Mouse (Mus musculus) T-helper 1 cell (primary cell): ENCODE measurements at regions not wholly inside any gene's neighbourhood (a gene's known extent, or its start where the extent isn't known, plus 50 kb on each side); places are given as distances from the start of the nearest gene placed in this dataset.

Experiments
- in situ Hi-C: fragments of 300-600 bp; cut with MboI, MseI; formaldehyde crosslinking; loops from one replicate; pipeline ENCODE4 v1.15.1; 2025; ENCODE audit warnings: high pct_unique_total_duplicates

- in situ Hi-C loops: no loop called here
Observed at GRCm38 (mm10) chr17:4654221-4654620, 339.9 kb upstream of the Arid1b start.

DNA sequence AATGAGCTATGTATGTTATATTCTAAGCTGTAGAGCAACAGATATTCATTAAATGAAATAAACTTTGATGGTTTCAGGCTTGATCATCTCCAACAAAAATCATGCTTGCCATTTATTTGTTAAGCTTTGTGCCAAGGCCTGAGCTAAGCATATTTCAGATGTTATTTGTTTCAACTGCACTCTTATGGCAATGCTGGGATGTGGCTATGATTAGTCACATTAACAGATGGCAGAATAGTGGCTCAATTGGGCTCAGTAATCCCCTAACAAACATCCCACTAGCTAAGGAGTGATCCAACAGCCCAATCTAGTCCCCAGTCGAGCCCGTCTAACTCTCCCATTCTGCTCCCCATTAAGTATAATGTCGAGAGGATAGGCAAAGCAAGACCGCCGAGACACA is 332.1 kb upstream of the Arid1b start:
- in situ Hi-C loops: no loop called here

DNA sequence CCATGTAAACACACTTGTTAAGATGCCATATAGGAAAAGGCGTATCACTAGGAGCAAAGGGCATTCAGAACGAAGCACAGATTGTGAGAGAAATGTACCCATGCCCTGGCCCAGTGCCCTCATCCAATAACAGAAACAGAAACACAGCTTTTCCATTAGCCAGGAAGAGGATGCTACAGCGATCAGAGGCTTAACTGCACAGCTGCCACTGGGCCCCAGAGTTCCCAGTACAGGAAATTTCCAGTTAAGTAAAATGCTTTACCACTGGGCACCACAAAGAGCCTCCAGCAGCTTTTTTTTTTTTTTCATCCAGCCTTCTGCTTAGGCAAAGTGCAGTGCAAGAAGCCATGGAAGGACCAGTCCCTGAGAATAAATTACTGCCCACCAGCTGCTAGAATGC is 325.6 kb upstream of the Arid1b start:
- in situ Hi-C loops: no loop called here

GRCm38 (mm10) chr17:4673271-4673670 is 320.9 kb upstream of the Arid1b start:
- in situ Hi-C loops: no loop called here

- in situ Hi-C loops: no loop called here
Observed at GRCm38 (mm10) chr17:4706421-4706820, 287.7 kb upstream of the Arid1b start.

DNA sequence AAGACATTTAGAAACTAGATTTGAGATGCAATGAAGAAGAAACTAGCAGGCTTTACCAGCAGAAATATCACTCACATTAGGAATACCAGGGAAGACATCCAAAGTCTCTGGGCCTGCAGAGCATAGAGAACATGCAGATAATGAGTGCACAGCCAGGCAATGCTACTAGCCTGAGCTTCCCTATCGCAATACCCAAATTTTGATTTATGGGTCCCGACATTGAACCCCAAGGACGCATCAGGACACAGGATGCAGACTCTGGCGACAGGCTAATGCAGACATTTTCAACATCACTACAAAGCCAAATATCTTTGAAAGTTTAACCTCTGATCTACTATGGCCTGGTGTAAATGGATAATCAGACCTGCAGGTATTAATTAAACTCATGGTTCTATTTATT is 273.1 kb upstream of the Arid1b start:
- in situ Hi-C loops: no loop called here

- in situ Hi-C loops: no loop called here
Observed at GRCm38 (mm10) chr17:4724031-4724430, 270.1 kb upstream of the Arid1b start.

DNA sequence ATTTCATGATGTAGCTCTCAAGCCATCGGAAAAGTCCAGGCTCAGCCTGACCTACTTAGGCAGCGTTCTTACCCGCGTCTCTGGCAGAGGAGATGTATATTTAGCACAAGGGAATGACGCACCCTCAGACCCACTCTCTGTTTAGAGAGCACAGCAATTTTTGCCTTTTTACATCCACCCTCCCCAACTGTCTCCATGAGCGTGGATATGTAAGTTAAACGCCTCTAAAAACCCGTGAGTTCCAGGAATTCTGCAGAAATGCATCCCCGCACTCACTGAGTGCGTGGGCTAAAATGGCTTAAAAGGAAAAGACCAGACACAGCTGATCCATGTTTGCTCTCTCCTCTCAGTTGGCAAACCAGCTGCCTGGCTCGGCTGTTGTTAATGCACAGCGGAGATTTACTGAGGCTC is 267.8 kb upstream of the Arid1b start:
- in situ Hi-C loops: no loop called here

GRCm38 (mm10) chr17:4734412-4734881 is 259.7 kb upstream of the Arid1b start:
- in situ Hi-C loops: no loop called here

- in situ Hi-C loops: no loop called here
Observed at GRCm38 (mm10) chr17:4735185-4735584, 258.9 kb upstream of the Arid1b start.

DNA sequence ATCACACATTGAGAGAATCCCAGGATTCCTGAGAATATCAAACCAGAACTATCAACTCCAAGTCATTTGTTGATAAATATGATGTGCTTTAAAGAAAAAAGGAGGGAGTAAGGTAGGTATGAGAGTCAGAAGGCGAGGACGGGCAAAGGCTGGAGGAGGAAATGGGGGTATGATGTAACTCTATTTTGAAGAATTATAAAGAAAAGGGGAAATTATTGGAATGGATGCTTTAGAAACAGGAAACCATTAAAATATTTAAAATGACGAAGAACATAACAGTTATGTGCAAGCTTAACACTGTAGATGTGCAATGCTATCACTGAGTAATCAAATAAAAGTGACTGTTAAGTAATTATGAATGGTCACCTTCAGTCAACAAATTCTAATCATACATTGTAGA is 257.4 kb upstream of the Arid1b start:
- in situ Hi-C loops: no loop called here

DNA sequence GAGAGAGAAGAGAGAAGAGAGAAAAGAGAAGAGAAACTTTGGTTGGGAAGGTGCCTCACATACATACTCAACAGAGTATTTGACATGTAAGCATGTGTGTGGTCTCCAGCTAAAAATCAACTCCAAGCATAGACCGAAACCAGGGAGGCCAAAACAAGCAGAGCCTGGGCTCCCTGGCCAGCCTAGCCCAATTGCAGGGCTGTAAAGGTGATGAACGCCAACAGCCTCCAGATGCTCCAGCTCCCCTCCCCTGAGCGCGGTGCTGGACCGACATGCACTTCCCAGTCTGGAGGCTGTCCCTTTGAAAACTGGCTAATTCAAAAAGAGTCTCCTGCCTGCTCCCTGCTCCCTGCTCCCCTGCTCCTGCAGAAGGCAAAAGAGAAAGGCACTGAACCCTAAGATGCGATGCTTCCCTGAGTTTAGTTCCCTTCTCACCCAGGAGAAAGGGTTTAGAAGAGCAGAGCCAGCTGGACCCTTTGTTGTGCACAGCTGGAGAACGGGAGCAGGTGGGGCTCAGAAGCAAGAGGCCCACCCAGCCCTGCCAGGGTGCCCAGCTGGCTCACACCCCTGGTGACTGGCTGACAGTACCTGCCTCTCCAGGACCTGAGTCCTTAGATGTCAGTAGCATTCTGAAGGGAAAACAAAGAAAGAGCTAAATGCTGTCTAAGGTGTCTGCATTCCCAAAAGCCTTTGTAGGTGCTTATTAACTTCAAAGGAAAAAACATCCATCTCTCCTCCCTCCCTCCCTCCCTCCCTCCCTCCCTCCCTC is 255.2 kb upstream of the Arid1b start:
- in situ Hi-C loops: no loop called here

DNA sequence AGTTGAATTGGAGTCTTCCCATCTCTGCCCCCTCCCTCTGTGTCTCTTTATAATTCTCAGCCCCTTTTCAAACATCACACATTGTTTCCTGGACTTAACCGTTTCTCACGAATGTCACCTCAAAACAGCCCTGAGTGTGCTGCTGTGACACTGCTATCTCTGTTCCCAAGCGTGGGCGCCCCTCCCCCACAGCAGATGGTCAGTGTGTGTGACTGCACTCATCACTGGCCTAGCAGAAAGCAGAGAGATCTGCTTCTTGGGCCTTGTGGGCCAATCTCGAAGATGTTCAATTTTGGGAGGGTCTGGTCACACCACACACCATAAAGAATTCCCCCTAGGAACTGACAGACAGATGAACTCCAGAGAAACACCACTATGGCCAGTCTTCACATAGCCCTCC is 253.3 kb upstream of the Arid1b start:
- in situ Hi-C loops: no loop called here

- in situ Hi-C loops: no loop called here
Observed at GRCm38 (mm10) chr17:4742314-4742713, 251.8 kb upstream of the Arid1b start.

DNA sequence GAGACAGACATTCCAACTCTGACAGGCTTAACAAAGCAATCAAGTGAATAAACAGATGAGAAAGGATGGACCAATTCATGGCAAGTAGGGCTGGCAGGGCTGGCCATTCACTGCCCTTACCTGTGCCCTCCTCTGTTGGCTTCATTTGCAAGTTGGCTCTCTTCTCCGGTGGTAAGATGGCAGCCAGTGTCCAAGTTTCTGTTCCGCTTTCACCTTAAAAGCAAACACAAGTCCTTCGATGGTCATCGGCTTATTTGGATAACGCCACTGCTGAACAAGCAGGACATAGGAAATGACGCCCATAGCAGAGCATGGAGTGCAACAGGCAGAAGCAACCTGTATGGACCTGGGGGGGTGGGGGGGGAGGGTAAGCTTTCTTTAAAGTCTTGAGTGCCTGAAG is 231.2 kb upstream of the Arid1b start:
- in situ Hi-C loops: no loop called here

- in situ Hi-C loops: no loop called here
Observed at GRCm38 (mm10) chr17:4765723-4766122, 228.4 kb upstream of the Arid1b start.

GRCm38 (mm10) chr17:4767947-4768522 is 226.1 kb upstream of the Arid1b start:
- in situ Hi-C loops: no loop called here

DNA sequence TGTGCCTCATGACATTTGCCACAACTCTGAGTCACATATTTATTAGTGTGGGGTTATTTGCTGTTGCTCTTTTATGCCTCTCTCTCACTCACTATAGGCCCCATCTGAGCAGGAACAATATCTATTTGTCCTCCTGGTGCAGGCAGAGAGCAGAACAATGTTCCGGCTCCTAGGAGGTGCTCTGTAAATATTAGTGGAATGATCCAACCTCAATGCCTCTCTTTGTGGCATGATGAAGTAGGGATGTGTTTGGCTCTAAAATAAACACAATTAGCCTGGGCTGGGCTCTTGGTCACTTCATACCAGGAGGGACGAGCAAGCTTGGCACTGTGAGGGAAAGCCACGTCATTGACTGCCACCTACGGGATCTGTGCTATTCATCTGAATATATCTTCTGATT is 224.8 kb upstream of the Arid1b start:
- in situ Hi-C loops: no loop called here

DNA sequence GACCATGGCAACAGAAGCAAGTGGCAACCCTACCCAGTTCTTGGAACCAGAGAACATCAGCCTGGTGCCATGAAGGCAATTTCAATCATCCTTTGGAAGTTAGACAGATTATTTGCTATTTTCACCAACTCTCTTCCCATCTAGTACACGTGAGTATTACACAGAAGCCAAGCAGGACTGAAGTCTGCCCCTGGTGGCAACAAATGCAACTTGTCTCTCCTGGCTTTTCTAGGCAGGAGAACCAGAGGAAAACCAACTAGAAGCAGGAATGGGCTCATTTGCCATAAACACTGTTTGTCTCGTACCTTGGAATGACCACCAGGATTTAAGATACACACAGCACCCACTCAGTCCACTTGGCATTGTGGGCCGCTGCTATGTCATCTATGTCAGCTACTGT is 224.1 kb upstream of the Arid1b start:
- in situ Hi-C loops: no loop called here

DNA sequence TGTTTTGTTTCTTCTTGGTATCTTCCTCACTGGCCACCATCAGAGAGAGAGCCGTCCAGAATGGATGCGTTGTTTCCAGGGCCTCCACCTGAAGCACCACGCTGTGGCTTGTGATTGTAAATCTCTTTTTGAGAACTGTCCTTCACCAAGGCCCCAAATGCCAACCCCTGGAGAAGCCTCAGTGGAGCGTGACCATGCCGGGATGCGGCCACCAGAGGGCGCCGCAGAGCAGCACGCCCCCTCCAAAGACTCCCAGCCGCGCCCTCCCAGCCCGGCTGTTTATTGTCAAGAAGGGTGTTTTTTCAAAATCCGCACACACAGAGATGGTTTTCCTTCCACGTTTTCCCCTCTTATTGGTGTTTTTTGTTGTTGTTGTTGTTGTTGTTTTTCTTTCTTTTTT is 216.0 kb upstream of the Arid1b start:
- in situ Hi-C loops: loop anchor here (5.0 kb wide), 1 partner anchor 244 kb away; no protein-coding TSS in a partner anchor

DNA sequence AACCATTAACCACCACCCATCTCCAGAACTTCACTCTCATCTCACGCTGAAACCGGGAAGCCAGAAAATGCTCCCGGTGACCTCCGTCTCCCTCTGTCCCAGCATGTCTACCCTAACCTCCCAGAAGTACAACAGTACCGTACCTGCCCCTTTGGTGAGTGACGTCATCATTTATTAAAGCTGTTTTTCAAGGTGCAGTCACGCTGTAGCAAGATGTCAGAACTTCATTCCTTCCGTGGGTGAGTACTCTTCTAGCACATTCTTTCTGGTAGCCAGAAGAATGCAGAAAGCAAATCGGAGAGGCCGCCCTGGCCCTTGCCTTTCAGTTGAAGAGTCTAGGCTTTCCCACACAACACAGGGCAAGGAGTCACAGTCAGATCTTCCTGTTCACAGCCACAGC is 215.1 kb upstream of the Arid1b start:
- in situ Hi-C loops: loop anchor here (5.0 kb wide), 1 partner anchor 243 kb away; no protein-coding TSS in a partner anchor

DNA sequence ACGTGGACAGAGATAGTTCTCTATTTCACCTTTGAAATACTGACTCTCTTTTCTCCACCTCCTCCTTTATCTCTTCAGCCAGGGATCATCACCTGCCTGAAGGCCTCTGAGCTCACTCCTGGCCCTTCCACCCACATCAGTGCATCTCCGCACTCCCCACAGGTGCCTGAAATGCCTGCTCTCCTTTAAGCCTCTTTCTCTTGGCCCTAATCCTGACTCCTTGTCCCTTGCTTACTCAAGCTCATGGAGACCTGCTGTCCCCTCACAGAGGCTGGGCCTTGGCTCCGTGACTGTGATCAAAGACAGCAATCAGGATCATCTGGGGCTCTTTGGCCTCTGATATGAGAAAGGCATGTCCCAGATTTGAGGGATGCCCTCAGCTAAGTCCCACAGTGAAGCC is 212.5 kb upstream of the Arid1b start:
- in situ Hi-C loops: no loop called here

GRCm38 (mm10) chr17:4784296-4784695 is 209.8 kb upstream of the Arid1b start:
- in situ Hi-C loops: no loop called here
